Mouse (Mus musculus): ENCODE results near the gene Ctnna3. TPM values are rescaled to one million over a fixed set of nuclear protein-coding genes. Genes with fewer than 3 reads are reported as not detected.

Gene Ctnna3
- total RNA-seq, 1 experiment from 2014 or later: not detected

DNA sequence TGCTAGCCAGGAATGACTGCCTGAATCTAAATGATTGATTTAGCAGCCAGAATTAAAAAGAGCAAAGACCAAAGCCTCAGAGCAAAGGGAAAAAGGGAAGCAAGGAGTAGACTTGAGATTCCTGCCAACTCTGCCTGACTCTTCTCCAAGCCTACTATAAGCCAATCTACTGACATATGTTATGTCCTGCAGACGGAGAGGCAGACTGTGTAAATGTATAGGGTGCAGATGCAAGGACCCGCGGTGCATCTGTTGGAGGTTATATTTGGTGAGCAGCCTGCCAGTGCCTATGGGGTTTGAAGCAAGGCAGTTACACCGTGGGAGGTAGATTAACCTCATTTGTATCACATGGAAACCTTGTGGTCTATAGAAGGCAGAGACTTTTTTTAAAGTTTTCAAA, 409.1 kb downstream of the Ctnna3 start:
- no peak for ATAC-seq (ENCODE audit: extremely low read depth, insufficient number of reproducible peaks, low FRiP score, poor library complexity, severe bottlenecking)

DNA sequence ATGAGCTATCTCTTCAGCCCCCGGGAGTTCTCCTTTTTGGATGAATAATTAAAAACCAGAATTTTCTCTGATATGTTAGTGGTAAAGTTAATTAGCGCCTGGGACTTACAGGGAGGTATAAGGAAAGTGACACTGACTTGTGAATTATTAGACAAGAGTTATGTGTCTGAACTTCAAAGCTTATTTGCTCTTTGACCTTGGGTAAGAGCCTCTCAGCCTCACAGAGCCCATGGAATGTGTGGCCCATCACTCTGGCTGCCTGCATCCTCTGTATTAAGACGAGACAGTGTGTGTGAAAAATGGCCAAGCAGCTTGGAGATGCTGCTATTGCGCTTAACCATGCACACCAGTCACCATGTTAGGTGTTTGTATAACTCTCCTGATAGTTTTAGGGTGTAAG, 422.0 kb downstream of the Ctnna3 start:
- no peak for ATAC-seq (ENCODE audit: extremely low read depth, insufficient number of reproducible peaks, low FRiP score, poor library complexity, severe bottlenecking)

- no peak for ATAC-seq (ENCODE audit: extremely low read depth, insufficient number of reproducible peaks, low FRiP score, poor library complexity, severe bottlenecking)
Observed at GRCm38 (mm10) chr10:63869123-63869522, 439.2 kb downstream of the Ctnna3 start.

DNA sequence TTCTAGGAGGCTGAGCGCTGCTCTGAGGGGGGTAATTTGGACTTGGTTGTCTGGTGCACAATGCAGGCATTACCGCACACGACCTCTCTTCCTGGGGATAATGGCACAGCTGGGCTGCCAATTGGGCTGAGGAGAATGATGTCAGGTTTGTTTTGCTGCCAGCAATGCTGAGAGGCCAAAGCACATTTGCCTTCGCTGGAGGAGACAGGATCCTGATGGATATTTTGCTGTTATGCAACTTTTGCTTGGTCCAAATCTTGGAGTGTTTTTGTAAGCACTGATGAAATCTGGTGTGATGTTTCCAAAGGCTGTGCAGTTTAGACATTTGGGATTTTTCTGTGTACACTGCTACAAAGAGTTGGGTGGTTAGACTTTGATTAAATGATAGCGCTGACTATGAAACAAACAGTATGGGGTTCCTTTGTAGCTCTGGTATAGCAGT, 450.6 kb downstream of the Ctnna3 start:
- no peak for ATAC-seq (ENCODE audit: extremely low read depth, insufficient number of reproducible peaks, low FRiP score, poor library complexity, severe bottlenecking)

DNA sequence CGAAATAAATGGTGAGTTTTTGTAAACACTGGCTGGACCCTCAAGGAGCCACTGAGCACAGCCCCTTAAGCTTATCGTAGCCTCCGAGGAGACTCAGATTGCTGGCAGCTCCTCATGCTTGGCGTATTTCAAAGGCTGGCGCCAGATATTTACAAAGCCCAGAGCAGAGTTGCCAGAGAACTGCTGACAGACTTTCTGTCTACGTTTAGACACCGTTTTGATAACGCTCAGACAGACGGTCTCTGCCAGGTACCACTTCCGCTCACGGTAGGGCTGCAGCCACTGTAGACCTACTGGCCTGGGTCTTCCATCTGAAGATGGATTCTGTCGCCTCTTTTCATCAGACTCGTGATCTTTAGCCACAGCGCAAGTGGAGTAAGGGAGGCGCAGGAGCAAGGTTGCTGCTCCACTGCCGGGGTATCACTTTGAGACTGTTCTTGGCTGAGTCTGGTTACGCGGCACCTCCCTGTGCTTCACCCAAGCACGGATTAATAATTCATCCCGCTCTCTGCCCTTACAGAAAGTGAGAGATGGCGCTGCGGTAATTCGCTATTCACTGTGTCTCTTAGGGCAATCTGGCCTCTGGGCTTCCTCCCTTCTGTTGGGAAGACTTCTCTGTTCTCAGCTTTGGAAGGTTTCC, 456.7 kb downstream of the Ctnna3 start:
- no peak for ATAC-seq (ENCODE audit: extremely low read depth, insufficient number of reproducible peaks, low FRiP score, poor library complexity, severe bottlenecking)

GRCm38 (mm10) chr10:63894612-63895011, 464.7 kb downstream of the Ctnna3 start:
- ATAC-seq (ENCODE audit: extremely low read depth, insufficient number of reproducible peaks, low FRiP score, poor library complexity, severe bottlenecking): no peak

- ATAC-seq (ENCODE audit: extremely low read depth, insufficient number of reproducible peaks, low FRiP score, poor library complexity, severe bottlenecking): no peak
Observed at GRCm38 (mm10) chr10:63899891-63900290, 470.0 kb downstream of the Ctnna3 start.

DNA sequence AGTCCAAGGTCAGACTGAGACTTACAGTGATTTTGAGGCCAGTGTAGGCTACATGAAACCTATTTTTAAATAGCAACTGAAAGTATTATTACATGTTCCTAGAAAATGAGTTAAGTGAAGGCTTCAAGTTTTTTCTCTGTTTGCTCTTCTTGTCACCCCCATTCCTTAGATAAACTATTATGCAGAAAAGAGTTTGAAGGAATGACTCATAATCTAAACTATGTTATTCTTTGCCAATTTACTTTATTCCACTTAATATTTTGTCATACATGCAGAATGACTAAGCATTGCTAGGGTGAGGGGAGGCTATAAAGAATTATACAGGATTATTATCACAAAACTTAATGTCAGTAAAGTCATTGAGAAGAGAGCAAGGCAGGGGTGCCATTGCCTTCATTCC, 479.0 kb downstream of the Ctnna3 start:
- no peak for ATAC-seq (ENCODE audit: extremely low read depth, insufficient number of reproducible peaks, low FRiP score, poor library complexity, severe bottlenecking)

DNA sequence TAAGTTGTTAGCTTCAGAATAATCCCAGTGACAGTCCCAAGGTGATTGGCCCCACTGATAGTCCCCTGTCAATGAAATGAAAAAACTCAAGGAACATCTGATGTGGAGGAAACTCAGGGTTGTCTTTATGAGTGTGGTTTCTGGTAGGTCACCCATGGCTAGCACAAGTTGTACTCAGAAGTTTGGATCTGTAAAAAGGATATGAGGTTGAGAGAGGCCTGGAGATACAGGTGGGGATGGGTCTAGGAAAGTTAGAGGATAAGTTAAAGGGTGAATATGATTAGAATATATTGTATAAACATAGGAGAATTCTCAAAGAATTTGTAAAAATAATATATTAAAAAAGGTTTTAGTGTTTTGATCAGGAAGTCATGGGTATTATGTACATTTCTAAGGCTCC, 497.4 kb downstream of the Ctnna3 start, which contains the start of gene Gm10118:
Gm10118 (minus strand) TSS at position 101 of the 400 bp plus-strand sequence.
- no peak for ATAC-seq (ENCODE audit: extremely low read depth, insufficient number of reproducible peaks, low FRiP score, poor library complexity, severe bottlenecking)

DNA sequence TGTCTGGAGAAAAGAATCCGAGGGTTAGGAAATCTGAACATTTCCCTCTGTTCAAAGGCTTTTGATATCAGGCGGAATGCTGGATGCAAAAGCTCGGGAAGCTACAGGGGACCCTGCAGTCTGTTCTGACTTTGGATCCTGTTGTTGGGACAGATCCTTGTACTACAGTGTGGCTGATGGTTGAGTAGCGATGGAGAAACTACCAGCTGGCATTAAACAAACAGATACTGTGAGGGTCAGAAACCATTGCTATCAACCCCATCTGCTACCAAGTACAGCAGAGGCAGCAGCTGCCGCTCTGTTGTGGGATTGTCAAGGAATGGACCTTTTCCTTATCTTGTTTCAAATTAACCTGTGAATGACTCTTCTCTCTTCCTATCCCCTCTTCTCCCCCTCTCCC, 504.0 kb downstream of the Ctnna3 start:
- no peak for ATAC-seq (ENCODE audit: extremely low read depth, insufficient number of reproducible peaks, low FRiP score, poor library complexity, severe bottlenecking)

- ATAC-seq (ENCODE audit: extremely low read depth, insufficient number of reproducible peaks, low FRiP score, poor library complexity, severe bottlenecking): no peak
Observed at GRCm38 (mm10) chr10:63945534-63945933, 515.6 kb downstream of the Ctnna3 start.

DNA sequence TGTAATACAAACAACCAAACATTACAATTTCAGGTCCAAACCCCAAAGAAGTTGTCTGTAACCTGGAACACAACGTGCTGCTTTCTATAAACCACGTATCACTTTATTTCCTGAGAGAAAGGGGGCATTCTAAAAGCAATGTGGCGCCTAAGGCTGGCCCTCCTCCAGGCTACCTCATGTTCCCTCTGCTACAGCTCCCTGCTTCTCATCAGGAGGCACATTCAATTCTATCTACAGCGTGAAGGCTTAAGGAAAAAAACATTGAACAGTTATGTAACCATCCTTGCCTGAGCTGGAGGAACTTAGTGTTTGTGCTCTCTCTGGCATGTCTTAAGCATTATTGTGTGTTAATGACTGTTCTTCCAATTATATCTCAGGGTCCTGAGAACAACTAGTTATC, 517.4 kb downstream of the Ctnna3 start:
- no peak for ATAC-seq (ENCODE audit: extremely low read depth, insufficient number of reproducible peaks, low FRiP score, poor library complexity, severe bottlenecking)

DNA sequence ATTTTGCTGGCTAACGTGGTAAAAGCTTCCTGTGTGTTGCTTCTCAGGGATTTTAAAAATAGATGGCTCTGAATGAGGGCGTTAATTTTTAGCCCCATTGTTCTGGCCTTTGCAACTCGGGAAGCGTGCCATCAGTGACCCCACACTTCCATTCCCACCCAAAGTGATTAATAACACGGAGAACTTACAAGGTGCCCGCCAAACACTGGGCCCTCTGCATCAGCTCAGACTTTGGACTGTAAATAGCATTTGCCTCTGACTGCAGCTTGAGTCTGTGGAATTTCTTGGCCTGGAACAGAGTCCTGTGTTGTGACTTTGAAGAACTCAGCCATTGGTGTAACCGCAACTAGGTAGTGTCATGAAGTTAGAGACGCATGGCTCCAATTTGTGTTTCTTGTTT, 521.0 kb downstream of the Ctnna3 start:
- no peak for ATAC-seq (ENCODE audit: extremely low read depth, insufficient number of reproducible peaks, low FRiP score, poor library complexity, severe bottlenecking)

DNA sequence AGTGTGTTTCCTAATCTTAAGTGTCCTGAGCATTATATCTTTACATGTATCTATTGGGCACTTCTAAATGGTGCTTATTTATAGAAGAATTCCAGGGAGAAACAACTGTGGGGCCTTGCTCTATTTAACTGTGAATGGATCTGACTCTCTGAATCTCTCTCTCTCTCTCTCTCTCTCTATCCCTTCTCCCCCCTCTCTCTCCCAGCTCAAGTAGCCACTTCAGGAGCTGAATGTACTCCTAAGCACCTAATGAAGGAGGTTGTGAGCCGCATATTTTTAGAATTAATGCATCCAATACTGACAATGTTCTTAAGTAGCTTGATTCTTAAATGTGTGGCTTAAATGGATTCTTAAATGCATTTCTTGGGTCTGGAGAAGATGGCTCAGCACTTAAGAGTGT, 521.6 kb downstream of the Ctnna3 start:
- ATAC-seq (ENCODE audit: extremely low read depth, insufficient number of reproducible peaks, low FRiP score, poor library complexity, severe bottlenecking): no peak

- ATAC-seq (ENCODE audit: extremely low read depth, insufficient number of reproducible peaks, low FRiP score, poor library complexity, severe bottlenecking): no peak
Observed at GRCm38 (mm10) chr10:63954308-63954930, 524.5 kb downstream of the Ctnna3 start.

- ATAC-seq (ENCODE audit: extremely low read depth, insufficient number of reproducible peaks, low FRiP score, poor library complexity, severe bottlenecking): no peak
Observed at GRCm38 (mm10) chr10:63972300-63972699, 542.4 kb downstream of the Ctnna3 start.

DNA sequence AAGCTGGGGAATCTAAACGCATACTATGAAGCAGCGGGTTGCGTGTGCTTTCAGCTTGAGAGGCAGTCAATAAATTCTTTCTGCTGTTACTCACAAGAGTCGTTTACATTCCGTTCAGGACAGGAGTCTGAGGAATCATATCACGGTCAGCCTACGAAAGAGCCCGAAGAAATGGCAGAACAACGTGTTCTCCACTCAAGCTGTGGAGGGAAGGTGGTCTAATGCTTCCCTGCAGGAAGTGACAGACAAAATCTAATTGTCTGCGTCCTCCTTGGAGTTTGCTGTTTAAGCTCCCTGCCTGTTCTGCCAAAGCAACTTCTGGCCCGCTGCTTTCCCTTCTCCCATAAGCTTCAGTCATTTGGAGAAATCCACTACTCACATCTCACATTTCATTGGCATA, 548.2 kb downstream of the Ctnna3 start:
- ATAC-seq (ENCODE audit: extremely low read depth, insufficient number of reproducible peaks, low FRiP score, poor library complexity, severe bottlenecking): no peak

- ATAC-seq (ENCODE audit: extremely low read depth, insufficient number of reproducible peaks, low FRiP score, poor library complexity, severe bottlenecking): no peak
Observed at GRCm38 (mm10) chr10:63978535-63978934, 548.6 kb downstream of the Ctnna3 start.

GRCm38 (mm10) chr10:63978969-63979368, 549.1 kb downstream of the Ctnna3 start:
- no peak for ATAC-seq (ENCODE audit: extremely low read depth, insufficient number of reproducible peaks, low FRiP score, poor library complexity, severe bottlenecking)

DNA sequence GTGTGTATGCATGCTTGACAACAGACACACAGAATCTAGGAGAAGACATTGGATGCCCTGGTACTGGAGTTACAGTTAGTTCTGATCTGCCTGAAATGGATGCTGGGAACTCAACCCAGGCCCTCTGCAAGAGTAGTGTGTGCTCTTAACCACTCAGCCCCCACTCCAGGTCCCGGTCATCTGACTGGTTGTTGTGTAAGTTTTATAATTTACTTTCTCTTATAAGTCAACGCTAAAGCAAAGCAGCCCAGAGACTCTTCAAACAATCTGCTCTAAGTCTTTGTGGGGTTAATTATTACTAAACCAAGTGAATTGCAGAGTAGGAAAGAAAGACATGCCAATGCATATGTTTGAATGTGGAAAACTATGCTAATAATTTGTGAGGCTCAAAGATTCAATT, 549.5 kb downstream of the Ctnna3 start:
- no peak for ATAC-seq (ENCODE audit: extremely low read depth, insufficient number of reproducible peaks, low FRiP score, poor library complexity, severe bottlenecking)

- no peak for ATAC-seq (ENCODE audit: extremely low read depth, insufficient number of reproducible peaks, low FRiP score, poor library complexity, severe bottlenecking)
Observed at GRCm38 (mm10) chr10:63985576-63985975, 555.7 kb downstream of the Ctnna3 start.

All from neutrophil, adult 5-6 weeks (primary cell).